Mouse (Mus musculus): ENCODE measurements at regions not wholly inside any gene's neighbourhood (a gene's known extent, or its start where the extent isn't known, plus 50 kb on each side); places are given as distances from the start of the nearest gene placed in this dataset.

DNA sequence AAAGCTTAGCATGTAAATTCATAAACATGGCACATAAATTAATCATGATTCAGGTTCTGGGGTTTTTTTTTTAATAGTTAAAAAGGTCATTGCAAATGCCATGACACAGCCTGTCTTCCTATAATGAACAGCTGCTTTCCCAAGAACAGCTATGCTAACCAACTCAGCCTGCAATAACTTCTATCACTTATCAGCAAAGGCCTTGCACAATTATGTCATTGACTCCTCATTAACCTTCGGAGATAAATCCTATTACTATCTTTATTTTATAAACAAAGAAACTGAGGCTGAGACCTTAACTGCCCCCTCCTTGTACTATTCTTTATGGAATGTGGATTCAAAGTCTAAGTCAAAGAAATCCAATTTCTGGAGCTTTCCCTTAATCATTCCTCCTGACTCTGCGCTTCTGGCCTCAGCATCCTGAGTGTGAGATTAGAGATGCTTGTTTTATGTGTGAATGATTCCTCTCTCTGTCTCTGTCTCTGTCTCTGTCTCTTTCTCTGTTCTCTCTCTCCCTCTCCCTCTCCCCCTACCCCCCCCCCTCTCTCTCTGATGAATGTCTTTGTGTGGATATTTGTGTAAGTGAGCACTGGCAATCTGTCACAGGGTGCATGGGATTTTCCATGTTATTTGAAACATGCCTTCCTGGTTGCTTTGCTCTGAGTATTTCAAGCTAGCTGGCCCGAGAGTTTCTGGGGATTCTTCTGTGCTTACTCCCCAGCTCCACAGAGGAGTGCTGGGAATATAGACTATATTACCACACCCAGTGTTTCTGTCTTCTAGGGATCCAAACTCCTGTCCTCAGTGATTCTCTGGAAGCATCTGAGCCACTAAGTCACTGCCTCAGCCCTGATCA, 243.1 kb upstream of the Il12b start:
- DNase-seq (ENCODE audit: low read depth): no peak

DNA sequence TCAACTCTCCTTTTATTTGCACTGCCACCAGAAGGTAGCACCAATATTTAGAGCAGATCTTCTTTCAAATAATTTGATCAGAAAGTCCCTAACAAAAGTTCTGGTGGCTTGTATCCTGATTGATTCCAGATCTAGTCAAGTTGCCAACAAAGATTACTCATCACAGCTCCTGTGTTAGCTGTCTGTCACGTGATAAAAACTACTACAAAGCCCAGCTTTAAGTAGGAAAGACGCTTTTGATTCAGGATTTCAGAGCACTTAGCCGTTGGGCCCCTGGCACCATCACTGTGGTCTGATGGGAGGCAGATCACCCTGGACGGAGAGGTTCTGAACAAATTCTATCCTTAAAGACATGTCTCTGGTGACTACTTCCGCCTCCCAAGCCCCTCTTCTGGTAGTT, 241.6 kb upstream of the Il12b start:
- no peak for DNase-seq (ENCODE audit: low read depth)

DNA sequence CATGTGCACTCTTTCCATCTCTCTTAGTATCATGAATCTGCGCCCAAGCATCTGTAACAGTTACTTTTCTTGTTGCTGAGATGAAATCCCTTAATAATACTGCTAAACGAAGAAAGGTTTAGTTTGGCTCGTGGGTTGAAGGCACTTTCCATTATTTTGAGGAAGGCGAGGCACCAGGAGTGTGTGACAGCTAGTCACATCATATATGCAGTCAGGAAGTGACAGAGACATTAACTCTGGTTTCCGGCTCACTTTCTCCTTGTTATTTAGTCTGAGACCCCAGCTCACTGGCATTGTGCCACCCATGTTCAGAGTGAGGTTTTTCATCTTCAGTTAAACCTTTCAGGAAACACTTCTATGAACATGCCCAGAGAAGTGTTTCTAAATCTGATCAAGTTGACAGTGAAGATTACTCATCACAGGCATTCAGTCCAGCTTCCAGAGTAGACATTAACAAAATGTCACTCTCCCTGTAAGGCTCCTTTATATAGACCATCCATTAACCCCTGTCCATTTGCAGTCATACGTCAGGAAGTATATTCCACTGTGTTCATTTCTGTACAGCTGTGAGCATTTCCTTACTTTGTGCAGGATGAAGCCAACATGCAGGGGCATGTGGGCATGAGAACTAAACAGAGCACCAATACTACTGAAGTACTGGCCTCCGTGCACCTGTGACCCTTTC, 238.0 kb upstream of the Il12b start:
- DNase-seq (ENCODE audit: low read depth): no peak

DNA sequence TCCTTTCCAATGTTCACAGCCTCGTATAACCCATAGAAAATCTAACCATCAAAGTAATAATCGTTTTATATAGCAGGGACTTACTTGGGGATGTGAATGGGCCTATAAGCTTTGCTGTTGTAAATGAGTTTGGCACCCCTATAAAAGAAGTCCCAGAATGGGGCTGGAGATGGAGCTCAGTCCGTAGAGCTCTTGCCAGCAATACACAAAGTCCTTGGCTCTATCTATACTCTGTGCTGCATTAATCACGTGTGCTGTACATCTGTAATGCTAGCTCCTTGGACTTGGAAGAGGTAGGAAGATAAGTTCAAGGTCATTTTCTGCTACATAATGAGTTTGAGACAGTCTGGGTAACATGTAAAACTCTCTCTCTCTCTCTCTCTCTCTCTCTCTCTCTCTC, 236.8 kb upstream of the Il12b start:
- DNase-seq (ENCODE audit: low read depth): no peak

DNA sequence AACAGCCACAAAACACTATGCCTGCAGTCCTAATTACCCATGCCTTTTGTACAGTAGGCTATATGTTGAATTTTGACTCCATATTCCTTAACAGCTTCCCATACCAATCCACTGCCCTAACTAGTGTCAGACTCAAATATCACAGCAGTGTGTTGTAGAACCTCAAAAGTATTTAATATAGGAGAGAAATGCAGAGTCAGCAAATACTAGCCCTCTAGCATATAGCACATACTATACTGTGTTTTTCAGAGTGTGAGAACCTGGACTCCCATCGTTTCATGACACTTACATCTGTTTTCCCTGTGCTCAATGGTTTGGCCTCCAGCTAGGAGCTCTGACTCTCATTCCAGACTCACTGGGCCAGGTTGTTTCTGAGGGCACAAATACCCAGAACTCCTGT, 236.1 kb upstream of the Il12b start:
- no peak for DNase-seq (ENCODE audit: low read depth)

DNA sequence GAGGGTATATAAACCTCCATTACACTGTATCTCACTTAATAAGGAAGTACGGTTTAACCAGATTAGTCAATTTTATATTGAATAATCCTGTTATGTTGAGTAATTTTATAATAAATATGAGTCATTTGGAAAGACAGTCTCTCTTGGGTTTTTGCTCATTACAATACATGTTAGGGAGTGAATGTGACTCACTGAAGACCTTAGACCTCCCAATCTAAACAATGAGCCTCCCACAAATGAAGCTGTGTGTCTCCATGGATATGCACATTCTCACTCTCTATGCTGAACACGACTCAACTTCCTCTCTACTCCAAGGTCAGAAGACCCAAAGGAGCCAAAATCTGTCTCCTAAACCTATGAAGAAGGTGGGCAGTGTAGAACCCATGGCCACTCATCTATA, 235.7 kb upstream of the Il12b start:
- no peak for DNase-seq (ENCODE audit: low read depth)

DNA sequence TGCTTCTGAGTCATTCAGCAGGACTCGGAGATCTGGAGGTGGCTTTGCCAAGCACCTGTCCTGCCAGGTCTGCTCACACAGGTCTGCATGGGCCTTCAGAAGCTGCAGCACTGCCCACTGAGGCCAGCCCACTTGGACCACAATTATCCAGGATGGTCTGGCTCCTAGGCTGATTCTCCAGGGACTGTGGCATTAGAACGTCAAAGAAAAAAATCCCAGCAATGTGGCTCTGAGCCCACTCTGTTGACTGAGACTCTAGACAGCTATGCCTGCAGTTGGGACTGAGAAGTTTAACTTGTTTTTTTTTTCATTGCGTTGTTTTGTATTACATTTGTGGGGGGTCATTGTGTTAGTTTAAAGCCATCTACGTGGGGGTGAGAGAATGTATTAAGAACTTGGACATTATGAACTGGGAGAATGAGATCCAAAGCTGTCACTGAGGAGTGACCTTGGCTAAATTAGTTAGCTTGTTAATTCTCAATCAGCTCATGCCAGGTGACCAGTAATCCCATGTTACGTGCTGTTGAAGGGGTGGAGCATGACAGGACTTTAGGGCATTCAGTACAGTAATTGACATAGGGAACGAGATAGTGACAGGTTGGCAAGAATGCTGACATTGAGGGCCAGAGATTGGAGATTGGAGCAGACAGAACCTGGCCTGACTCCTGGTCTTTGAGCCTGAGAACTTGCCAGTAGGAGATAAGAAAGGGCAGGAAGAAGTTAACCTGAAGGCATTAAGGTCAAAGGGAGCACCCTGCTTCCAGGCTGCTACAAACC, 232.0 kb upstream of the Il12b start:
- DNase-seq (ENCODE audit: low read depth): no peak

DNA sequence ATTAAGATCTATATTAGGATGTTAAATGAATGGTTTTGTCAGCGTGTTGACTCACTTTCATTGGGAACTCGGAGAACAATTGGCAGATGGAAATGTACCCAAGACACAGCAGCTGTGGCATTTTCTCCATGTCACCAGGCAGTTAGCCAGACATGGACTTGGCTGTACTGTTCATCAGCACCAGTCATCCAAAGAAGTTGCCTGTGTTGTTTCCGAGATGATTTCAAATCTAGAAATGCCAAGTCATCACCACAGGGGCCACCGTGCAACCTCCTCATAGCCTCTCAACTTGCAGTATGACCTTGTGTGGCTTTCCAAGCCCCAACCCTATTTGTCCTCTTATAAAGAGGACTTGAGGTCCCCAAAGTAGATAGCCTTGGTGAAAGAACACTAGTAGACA, 227.4 kb upstream of the Il12b start:
- DNase-seq (ENCODE audit: low read depth): no peak

DNA sequence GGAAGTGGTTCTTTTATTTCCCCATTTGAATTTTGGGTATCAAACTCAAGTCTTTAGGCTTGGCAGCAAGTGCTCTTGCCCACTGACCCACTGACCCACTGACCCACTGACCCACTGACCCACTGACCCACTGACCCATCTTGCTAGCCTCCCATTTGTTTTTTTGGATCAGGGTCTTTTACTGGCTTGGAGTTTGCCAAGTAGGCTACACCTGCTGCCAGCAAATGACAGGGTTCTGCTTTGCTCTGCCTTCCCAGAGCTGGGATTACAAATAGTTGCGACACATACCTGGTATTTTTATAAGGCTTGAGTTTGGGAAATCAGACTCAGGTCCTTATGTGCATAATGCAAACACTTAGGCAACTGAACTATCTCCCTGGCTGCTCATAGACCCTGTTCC, 226.7 kb upstream of the Il12b start:
- no peak for DNase-seq (ENCODE audit: low read depth)

DNA sequence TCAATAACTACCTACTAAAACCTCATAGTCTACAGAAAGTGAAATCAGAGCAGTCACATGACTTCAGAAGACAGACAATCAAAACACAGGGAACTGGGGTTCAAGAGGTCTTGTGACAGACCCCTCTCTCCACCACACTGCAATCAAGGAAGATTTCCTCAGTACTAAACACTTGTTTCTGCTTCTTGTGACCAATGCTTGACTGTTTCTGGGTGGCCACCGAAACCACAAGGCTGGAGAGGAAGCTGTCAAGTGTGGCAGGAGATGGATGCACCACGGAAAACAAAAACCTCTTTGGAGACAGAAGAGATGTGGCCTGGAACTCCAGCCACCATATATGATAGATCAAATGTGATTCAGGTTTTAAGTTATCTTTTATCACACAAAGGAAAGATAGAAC, 225.3 kb upstream of the Il12b start:
- no peak for DNase-seq (ENCODE audit: low read depth)

DNA sequence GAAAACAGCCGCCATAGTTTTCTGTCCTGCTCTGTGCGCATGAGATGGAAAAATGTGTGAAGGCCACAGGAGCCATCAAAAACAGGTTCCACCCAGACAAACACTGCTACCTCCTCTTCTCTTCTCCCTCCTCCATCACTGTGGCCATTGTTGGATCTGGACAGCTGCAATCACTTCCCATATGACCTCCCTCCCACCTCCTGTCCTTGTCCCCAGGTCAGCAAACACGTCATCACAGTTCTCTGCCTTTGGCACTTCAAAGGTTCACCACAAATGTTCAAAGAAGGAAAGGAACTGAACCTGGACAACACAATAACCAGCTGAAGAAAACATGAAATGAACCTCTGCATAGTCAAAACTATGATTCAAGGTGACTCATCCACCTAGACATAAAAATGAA, 220.2 kb upstream of the Il12b start:
- DNase-seq (ENCODE audit: low read depth): no peak

DNA sequence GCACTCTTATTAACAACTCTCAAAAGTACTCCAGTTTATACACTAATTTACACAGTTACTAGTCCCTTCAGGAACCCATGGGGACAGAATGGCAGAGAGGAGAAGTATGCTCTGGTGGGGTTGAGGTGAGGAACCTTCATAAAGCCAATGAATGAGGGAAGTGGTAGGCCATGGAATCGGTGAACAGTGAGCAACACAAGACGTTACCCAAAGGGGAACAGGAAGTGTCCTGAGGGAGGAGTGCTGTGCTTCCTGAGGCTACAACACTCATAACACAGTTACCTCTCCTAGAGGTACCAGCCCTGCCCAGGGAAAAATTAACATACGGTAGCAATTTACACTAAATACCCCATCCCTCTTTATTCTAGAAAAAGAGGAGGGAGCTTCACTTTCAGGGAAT, 216.0 kb upstream of the Il12b start:
- no peak for DNase-seq (ENCODE audit: low read depth)

DNA sequence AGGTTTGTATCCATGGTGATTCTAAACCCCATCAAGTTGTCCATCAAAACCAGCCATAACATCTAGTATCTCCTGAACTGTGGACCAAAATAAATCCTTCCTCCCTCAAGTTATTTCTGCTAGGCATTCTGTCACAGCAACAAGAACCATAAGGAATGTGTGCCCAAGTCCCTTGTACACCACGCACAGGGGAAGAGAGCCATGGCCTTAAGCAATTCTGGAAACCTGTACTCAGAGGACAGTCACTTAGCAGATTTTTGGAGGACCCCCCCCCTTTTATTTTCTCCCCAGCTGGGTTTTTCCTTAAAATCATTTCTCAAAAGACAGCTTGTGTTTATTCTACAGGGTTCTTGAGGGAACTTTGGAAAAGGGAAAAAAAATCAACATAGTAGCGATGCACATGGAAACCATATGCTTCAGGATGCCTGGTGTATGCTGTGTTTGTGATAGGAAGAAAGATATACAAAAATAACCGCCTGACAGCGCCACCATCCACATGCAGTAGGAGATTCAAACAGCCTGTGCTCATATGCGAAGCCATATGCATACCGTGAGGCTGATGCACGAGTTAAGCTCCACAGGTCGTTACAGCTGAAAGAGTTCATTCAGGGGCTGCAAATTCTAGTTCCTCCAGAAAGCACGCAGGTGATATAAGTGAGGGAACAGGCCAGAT, 214.5 kb upstream of the Il12b start:
- DNase-seq (ENCODE audit: low read depth): no peak

DNA sequence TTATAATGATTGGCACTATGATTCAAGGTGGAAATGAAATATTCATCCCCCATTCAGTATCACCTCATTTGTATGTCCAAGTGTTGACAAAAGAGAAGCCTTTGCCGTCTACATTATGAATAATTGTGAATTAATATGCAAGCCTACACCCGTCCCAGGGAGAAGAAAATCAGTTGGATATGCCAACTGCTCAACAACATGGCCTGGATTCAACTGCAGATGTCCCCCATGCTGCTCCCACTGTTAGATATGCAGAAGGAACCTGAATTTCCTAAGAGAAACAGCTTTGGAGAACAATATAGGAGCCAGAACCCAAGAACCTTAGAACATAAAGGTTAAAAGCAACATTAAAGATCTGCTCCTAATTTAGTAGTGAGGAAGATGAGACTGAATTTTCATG, 211.7 kb upstream of the Il12b start:
- DNase-seq (ENCODE audit: low read depth): no peak

DNA sequence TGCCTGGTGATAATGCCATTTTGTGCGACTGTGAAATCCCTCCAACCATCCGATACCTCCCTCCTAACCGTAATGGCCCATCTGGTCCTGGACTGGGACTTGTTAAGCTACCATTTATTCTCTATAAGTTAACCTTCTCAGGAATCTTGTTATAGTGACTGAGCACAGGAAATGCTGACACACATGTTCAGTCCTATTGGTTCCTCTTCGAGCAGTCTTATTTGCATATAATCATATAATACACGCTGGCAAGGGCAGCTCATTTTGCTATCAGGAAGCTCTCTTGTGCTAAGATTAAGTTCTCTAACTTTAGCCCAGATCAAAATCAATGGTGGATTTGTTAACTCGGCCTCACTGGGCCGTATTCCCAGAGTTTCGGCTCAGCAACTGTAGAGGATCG, 206.1 kb upstream of the Il12b start:
- DNase-seq (ENCODE audit: low read depth): no peak

DNA sequence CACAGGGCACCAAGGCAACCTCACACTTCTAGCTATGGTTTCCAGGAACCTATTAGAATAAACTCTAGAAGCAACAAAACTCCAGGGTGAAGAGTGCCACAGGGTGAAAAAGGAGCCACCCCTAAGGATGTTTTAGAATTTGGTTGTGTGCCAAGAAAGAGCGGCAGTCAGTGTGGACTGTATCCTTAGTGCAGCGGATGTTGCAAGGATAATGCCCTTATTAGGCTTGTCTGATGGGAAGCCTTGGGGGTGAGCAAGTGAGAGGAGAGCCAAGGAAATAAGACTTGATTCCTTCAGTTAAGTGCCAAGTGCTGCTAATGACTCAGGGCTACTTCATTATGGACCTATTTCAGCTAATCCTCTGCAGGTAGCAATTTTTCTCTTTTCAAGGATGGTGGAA, 197.1 kb upstream of the Il12b start:
- no peak for DNase-seq (ENCODE audit: low read depth)

DNA sequence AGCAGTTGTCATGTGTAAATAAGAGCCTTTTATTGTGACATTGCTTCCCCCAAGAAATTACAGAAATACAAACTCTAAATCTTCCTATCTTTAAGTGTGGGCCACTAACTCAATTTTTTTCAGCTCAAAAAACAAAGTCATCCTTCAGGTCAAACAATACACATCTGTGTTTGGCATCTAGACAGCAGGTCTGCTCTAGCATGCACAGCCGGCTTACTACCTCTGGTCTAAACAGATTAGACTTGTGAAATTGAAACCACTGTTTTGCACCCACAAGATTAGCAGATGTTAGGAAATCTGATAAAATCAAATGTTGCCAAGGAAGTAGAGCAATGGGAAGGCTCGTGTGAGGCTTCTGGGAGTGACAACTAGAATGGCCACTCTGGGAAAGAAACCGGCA, 195.5 kb upstream of the Il12b start:
- DNase-seq (ENCODE audit: low read depth): no peak

DNA sequence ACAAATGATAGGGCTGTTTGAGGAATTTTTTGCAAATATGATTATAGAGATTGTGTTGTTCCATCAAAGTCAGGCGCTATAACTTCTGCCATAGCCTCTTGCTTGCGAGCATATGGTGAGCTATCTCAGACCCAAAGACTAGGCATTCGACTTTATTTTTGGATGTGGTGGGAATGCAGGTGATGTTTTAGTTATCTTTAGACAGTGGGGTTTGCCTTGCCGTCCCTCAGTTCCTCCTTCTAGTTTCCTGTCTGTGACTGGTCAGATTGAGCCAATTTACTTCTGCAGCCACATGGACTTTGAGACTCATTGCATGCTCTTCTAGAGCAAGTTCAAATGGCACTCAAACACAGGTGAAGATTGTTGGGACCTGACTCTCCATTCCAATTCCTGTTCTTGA, 193.0 kb upstream of the Il12b start:
- no peak for DNase-seq (ENCODE audit: low read depth)

DNA sequence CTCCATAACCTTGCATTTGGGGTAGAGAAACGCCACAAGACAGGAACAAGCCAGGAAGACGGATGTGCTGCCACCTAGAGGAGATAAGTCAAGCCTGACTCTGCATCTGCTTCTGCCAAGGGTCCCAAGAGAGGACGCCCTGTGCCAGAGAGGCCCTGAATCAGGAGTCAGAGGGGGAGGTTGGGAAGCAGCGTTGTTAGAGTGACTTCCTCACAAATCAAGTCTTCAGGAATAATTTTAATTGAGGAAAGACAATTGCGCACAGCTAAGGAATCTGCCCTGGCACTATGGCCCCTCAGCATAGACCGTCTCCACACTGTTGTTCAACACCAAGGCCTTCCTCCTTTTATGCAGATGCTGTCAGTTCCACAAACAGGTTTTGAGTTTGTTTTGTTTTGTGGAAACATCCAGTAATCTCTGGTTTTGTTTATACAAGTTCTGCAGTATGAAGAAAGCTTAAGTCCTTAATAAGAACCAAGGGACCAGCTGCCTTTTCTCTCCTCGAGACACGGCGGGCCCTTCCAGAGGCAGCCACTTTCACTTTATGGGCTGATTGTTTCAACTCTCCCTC, 187.9 kb upstream of the Il12b start:
- peak; percentile 6 for DNase-seq (ENCODE audit: low read depth)

DNA sequence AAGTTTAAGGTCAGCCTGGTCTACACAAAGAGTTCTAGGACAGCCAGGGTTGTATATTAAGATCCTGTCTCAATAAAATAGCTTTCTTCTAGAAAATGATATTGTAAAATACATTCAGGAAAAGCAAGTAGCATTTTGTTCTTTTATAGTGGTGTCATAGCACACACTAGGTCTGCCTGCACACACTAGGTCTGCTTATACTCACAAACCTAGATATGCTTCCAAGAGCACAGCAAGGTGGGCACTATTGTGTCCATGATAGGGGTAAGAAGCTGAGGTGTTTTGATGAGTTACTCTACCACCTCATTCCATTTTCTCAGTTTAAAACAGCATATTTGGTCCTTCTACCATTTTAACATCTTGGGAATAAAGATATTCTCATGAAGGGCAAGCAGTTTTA, 185.8 kb upstream of the Il12b start:
- no peak for DNase-seq (ENCODE audit: low read depth)

DNA sequence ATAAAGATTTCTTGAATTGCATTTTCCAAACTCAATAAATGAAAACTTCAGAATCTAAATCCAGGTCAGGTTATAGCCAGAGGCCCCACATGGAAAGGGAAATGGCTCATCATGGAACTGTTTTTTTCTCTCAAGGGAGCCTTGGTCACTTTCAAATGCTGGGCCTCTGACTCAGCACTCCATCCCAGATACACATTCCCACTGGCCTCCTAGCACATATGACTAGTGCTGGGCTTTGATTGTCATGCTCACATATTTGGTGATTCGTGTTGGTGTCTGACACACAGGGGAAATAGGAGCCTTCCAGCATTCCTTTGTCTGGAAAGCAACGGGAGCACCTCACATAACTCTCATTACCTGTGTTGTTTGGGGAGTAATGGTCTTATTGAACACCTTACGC, 183.5 kb upstream of the Il12b start:
- no peak for DNase-seq (ENCODE audit: low read depth)

DNA sequence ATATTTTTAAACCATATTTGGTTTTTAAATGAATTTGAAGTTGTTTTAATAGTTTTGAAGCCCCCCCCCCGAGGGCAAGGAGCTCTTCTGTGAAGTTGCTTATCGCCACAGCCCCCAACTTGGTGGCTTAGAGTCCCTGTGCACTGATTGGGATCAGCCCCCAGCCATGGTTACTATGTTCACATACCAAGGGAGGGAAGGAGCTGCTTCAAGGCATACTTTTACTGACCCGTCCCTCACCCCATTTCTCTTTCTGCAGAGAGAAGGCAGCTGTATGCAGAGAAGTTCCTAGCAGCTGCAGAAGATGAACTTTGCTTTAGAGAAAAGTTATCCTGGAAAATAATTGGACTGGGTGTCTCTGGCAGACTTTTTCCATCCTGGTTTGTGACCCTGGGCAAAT, 179.9 kb upstream of the Il12b start:
- no peak for DNase-seq (ENCODE audit: low read depth)

All from naive thymus-derived CD4-positive, alpha-beta T cell, adult 2 months (primary cell).